ENCODE assay signal across 8 mouse cellular contexts in genomic region chr9:65587573-65588358, GRCm38 (mm10). TPM values are rescaled to one million over a fixed set of nuclear protein-coding genes. Genes with fewer than 3 reads are reported as not detected.
A peak's percentile ranks its signal among the peaks of the same experiment; 100 is the strongest.
DNase-seq lines count a peak whose midpoint lies in the region; ATAC-seq and TF ChIP-seq lines count a peak whose summit lies in the region.

No protein-coding gene starts in this region.

- no peak for TF ChIP-seq CTCF in layer of hippocampus, adult 2 months (conservative IDR thresholded peaks at IDR 0.05)
- TF ChIP-seq CTCF in embryonic fibroblast, embryonic 13.5 days (IDR thresholded peaks at IDR 0.05; ENCODE audit: borderline replicate concordance, insufficient read depth, low read length), result no peak

- H3K36me3 ChIP-seq in stomach, embryonic 14.5 days (ENCODE audit: control insufficient read depth, insufficient read depth, low read length), result peaks cover 6% of the 10 kb centered on the region; the same call in 1 of the 2 replicates

- no peak for DNase-seq in layer of hippocampus, adult 2 months (ENCODE audit: low spot score in 2 of 2)
- DNase-seq in layer of hippocampus, adult 8-10 months (ENCODE audit: low spot score in 2 of 2), result no peak
- peak; percentile 51 for DNase-seq in Muller cell, postnatal 12 days (ENCODE audit: inconsistent ontology term)
- DNase-seq in hindlimb bud, embryonic 11.5 days (ENCODE audit: extremely low spot score, low read depth, low spot score), result peak; percentile 39
- no peak for DNase-seq in frontal cortex, postnatal 25 days (ENCODE audit: low spot score in 2 of 2)

- peak overlapping the region; percentile 56 for H3K4me3 ChIP-seq in layer of hippocampus, adult 2 months
- H3K4me3 ChIP-seq in embryonic fibroblast, embryonic 13.5 days (ENCODE audit: insufficient read depth, low read length), result peak overlapping the region; percentile 72
- peak overlapping the region; percentile 55 for H3K4me3 ChIP-seq in stomach, embryonic 14.5 days (ENCODE audit: low read depth, low read length)

- peak overlapping the region; percentile 45 for H3K9ac ChIP-seq in stomach, embryonic 14.5 days (replicated peaks; ENCODE audit: low read depth, low read length)

- ATAC-seq in megakaryocyte-erythroid progenitor cell, adult 5-6 weeks (replicated peaks; ENCODE audit: low FRiP score, low TSS enrichment, poor library complexity, severe bottlenecking), result peak; percentile 35
- ATAC-seq in stomach, embryonic 14.5 days (ENCODE audit: insufficient number of reproducible peaks, insufficient read depth, low FRiP score, low read depth), result peak; percentile 26; the same call in 1 of the 2 replicates

- WGBS in stomach, embryonic 14.5 days, result under 1% methylated on average over 64 of the region's 64 CpGs

- H3K27me3 ChIP-seq in stomach, embryonic 14.5 days (ENCODE audit: control insufficient read depth, insufficient read depth, low read length), result no peaks in the 10 kb centered on the region

- peak overlapping the region; percentile 99 for H3K4me2 ChIP-seq in stomach, embryonic 14.5 days (replicated peaks; ENCODE audit: low read depth, low read length)

- H3K27ac ChIP-seq in layer of hippocampus, adult 2 months, result no peak overlapping the region
- no peak overlapping the region for H3K27ac ChIP-seq in embryonic fibroblast, embryonic 13.5 days (ENCODE audit: insufficient read depth, low read length)
- H3K27ac ChIP-seq in stomach, embryonic 14.5 days (ENCODE audit: low read length), result no peak overlapping the region

- H3K9me3 ChIP-seq in stomach, embryonic 14.5 days (ENCODE audit: control insufficient read depth, low read depth, low read length), result no peaks in the 10 kb centered on the region

- no peaks in the 10 kb centered on the region for H3K4me1 ChIP-seq in embryonic fibroblast, embryonic 13.5 days (ENCODE audit: control insufficient read depth, insufficient read depth, low read length)
- peaks cover 14% of the 10 kb centered on the region for H3K4me1 ChIP-seq in stomach, embryonic 14.5 days (ENCODE audit: control insufficient read depth, insufficient read depth, low read length)

- no peak for TF ChIP-seq POLR2A in embryonic fibroblast, embryonic 13.5 days (IDR thresholded peaks at IDR 0.05; ENCODE audit: low read depth, low read length)

RNA-seq across cellular contexts. Expression of gene Pif1, which starts 0.8 kb away (rescaled TPM):
- total RNA-seq in layer of hippocampus, adult 2 months (2021), result under 1 TPM; 0.17 to 0.38 TPM
- total RNA-seq in layer of hippocampus, adult 8-10 months (2022), result under 1 TPM; 0.09 to 0.24 (median 0.16) TPM
- polyA plus RNA-seq in embryonic fibroblast, embryonic 13.5 days (2011; ENCODE audit: insufficient read length, low read depth, missing spikeins), result 8.3 and 10.9 TPM in 2 replicates
- total RNA-seq in megakaryocyte-erythroid progenitor cell, adult 5-6 weeks (2014; fragmentation: Nextera tagmentation), result 5.0 and 14.3 TPM in 2 replicates
- 6.5 and 6.6 TPM in 2 replicates for total RNA-seq in megakaryocyte-erythroid progenitor cell, adult 5-6 weeks (2017)
- polyA plus RNA-seq in stomach, embryonic 14.5 days (2014; fragmentation: Nextera tagmentation; extraction: Ambion mirVana), result 9.9 and 11.0 TPM in 2 replicates

RNA-seq across cellular contexts. Expression of gene Plekho2, which starts 7.9 kb away (rescaled TPM):
- 10 to 100 TPM; 12.0 to 14.5 TPM for total RNA-seq in layer of hippocampus, adult 2 months (2021)
- total RNA-seq in layer of hippocampus, adult 8-10 months (2022), result 10 to 100 TPM; 13.4 to 21.0 (median 14.2) TPM
- 58.1 and 78.4 TPM in 2 replicates for polyA plus RNA-seq in embryonic fibroblast, embryonic 13.5 days (2011; ENCODE audit: insufficient read length, low read depth, missing spikeins)
- total RNA-seq in megakaryocyte-erythroid progenitor cell, adult 5-6 weeks (2014; fragmentation: Nextera tagmentation), result 29.1 and 29.3 TPM in 2 replicates
- 14.2 and 16.8 TPM in 2 replicates for total RNA-seq in megakaryocyte-erythroid progenitor cell, adult 5-6 weeks (2017)
- polyA plus RNA-seq in stomach, embryonic 14.5 days (2014; fragmentation: Nextera tagmentation; extraction: Ambion mirVana), result 17.2 and 21.2 TPM in 2 replicates

RNA-seq across cellular contexts. Expression of gene Rbpms2, which starts 41.7 kb away (rescaled TPM):
- 1 to 10 TPM; 2.1 to 2.8 TPM for total RNA-seq in layer of hippocampus, adult 2 months (2021)
- 1 to 10 TPM; 3.7 to 5.4 (median 4.6) TPM for total RNA-seq in layer of hippocampus, adult 8-10 months (2022)
- 22.7 and 34.1 TPM in 2 replicates for polyA plus RNA-seq in embryonic fibroblast, embryonic 13.5 days (2011; ENCODE audit: insufficient read length, low read depth, missing spikeins)
- 1.9 TPM in 1 of 2 replicates, not detected in the other for total RNA-seq in megakaryocyte-erythroid progenitor cell, adult 5-6 weeks (2014; fragmentation: Nextera tagmentation)
- total RNA-seq in megakaryocyte-erythroid progenitor cell, adult 5-6 weeks (2017), result 2.5 and 2.8 TPM in 2 replicates
- polyA plus RNA-seq in stomach, embryonic 14.5 days (2014; fragmentation: Nextera tagmentation; extraction: Ambion mirVana), result 28.2 and 32.5 TPM in 2 replicates

Comparison
In these comparisons a context has a peak if more than half of its experiments do, and no peak if none do; other contexts are left out.
1. DNase-seq: peak in Muller cell, postnatal 12 days (single experiment) and hindlimb bud, embryonic 11.5 days (single experiment); none in layer of hippocampus, adult 2 months (0 of 2), layer of hippocampus, adult 8-10 months (0 of 2) and frontal cortex, postnatal 25 days (0 of 2).
2. RNA of gene Pif1, which starts 0.8 kb away (total RNA-seq): 5.0 to 14.3 TPM in megakaryocyte-erythroid progenitor cell, adult 5-6 weeks; 0.17 to 0.38 TPM in layer of hippocampus, adult 2 months and 0.09 to 0.24 TPM in layer of hippocampus, adult 8-10 months; every median in the first group is over 4 times any median in the second.
3. Peak in every context shown above with its lines, with median percentiles within 50 percentile points of each other: H3K4me3 ChIP-seq.